Mouse (Mus musculus): ENCODE results near the gene Car5a.

DNA sequence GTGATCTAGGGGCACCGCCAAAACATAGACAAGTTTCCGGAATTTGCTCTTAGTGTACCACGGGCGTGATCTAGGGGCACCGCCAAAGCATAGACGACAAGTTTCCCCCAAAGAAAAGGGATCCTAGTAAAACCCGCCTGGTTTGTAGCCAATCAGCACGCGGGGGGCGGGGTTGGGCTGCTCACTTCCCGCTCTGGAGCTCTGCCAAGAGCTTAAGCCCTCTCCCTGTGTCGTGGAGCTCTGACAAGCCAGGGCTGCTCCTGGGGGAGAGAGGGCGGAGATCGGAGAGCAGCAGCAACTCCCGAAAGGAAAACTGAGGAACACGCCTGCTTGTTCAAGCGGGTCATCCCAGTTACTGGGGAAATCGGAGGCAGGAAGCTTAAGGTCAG lies 3.0 kb upstream of the Car5a start:
- TF ChIP-seq CTCF (IDR thresholded peaks at IDR 0.05; ENCODE audit: low read depth, low read length) (no peak), POLR2A (IDR thresholded peaks at IDR 0.05; ENCODE audit: extremely low read depth, insufficient read depth, low read length) (0 out of 2 replicates have a peak, but pooled peaks have one; percentile 5)

Data from liver, adult 2 months (tissue).